Mouse (Mus musculus) left cerebral cortex, adult 18-20 months (tissue): ENCODE measurements at regions not wholly inside any gene's neighbourhood (a gene's known extent, or its start where the extent isn't known, plus 50 kb on each side); places are given as distances from the start of the nearest gene placed in this dataset.

Experiments used
- DNase-seq, 2 experiments: peaks; one replicate each; pipeline ENCODE4 v3.0.0; 2021 to 2022; ENCODE audit warnings: low spot score in 2 of 2, mixed read lengths in 1 of 2

DNA sequence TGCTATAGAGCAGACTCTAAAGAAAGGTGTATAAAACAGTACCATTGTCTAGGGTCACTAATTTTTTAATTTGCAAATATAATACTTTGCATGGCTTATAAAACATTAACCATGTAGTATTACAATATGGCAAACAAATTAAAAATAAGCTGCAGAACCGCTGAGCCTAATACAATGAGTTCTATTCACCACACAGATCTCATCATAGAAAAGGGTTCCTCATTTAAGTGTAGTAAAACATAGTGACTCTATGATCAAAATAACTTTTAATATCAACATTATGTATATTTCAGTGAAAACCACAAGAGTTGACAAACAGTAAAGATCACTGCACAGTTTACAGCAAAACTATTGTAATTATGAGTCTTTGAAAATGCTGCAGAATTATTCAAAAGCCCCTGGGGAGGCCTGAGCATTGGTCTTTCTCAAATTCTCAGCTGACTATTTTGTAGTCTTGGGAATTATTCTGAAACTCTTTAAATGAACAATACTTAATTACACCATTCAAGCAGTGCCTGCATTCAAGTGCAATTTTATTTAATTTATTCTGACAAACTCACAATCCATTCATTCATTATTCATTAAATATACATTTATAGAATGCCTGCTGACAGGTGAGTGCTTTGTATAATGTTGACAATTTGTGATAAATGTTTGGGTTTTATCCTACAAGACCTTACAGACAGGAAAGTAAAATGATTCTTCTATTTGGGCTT is 60.3 kb downstream of the Pcdh20 start:
- no peak for DNase-seq

- no peak for DNase-seq
Measured at GRCm38 (mm10) chr14:88399270-88399669, 71.9 kb downstream of the Pcdh20 start.

DNA sequence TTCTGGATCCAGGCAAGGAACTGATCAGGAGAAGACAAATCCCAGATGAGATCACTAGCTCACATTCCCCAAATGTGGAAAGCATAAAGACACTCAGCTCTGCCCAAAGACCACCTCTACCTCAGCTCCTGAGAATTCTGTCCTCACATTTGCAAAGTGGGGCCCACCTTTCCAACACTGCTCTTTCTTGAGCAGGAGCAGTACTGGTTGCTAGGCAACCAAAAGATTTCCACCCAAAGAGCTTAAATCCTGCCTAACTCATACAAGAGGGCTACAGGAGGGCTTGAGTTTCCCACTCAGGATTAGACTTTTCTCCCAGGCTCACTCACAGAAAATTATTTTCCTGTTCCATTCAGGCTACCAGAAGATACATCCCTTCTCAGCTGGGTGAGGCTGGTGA is 74.0 kb downstream of the Pcdh20 start:
- DNase-seq: no peak

GRCm38 (mm10) chr14:88395016-88395415 is 76.2 kb downstream of the Pcdh20 start:
- DNase-seq: no peak

- no peak for DNase-seq
Measured at GRCm38 (mm10) chr14:88384553-88384952, 86.6 kb downstream of the Pcdh20 start.

DNA sequence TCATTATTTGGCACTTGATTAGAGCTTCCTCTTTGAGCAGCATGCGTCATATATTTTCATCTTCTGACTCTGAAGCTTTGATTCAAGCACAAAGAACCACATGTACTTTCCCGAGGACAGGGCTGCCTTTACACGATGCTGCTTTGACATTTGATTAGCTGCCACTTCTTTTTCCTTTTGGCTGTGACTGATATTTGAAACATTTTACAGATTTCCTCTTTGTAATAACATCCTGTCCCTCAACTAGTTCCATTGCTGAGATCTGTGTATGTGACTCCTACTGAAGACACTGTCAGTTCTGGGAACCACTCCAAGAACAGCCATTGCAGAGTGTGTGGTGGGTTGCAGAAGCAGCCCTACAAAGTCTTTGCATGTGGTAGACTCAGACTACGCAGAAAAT is 124.0 kb downstream of the Pcdh20 start:
- peak; percentile 48 to 67 for DNase-seq

DNA sequence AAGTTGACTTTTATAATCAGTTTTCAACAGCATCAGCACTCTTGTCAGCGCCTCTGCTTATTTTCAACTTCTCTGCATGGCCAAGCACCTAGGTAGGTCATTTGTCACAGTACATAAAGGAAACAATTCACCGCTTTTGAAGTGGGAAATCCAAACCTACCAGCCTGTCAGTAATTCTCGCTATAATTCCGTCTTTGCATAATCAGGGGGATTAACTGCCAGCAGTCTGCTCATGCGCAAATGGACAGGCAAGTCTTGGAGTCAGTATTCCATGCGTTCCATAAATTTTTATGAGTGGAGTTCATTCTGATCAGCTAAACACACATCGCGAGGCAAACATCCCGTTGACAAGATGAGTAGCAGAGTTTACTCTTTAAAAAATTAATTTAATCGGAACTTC is 133.9 kb downstream of the Pcdh20 start:
- no peak for DNase-seq

DNA sequence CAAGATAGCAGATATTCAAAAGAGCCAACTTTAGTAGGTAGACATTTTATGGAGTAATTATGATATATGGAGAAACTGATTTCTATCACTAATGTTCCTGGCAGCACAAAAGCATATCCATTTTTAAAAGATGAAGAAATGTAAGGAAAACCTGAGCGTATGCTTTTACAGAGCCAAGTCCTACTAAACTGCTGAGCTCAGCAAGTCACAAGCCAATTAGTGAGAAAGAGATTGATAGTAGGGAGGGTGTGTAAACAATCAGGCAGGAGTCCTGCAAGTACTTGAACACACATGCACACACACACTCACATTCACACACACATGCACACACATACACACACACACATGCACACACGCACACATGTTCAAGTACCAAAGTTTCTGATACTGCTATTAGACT is 140.6 kb downstream of the Pcdh20 start:
- DNase-seq: no peak

GRCm38 (mm10) chr14:88326411-88326810 is 144.8 kb downstream of the Pcdh20 start:
- DNase-seq: no peak

- peak in 1 of 2 experiments; percentile 2 for DNase-seq
Measured at GRCm38 (mm10) chr14:88278327-88278726, 192.9 kb downstream of the Pcdh20 start.

GRCm38 (mm10) chr14:88264771-88265170 is 206.4 kb downstream of the Pcdh20 start:
- no peak for DNase-seq

- DNase-seq: no peak
Measured at GRCm38 (mm10) chr14:88259034-88259433, 212.2 kb downstream of the Pcdh20 start.

- DNase-seq: no peak
Measured at GRCm38 (mm10) chr14:88255131-88255530, 216.1 kb downstream of the Pcdh20 start.
